Mouse (Mus musculus) spleen, postnatal 36 days (tissue): ENCODE results near the gene Bahcc1.

Source experiments
- DNase-seq, 2 experiments: peaks; one replicate each; pipeline ENCODE4 v3.0.0; 2022; ENCODE audit warnings: low spot score in 2 of 2, mixed read lengths in 1 of 2

The Bahcc1 gene

GRCm38 (mm10) chr11:120232230-120233097 is at the start of gene Bahcc1:
Gene Bahcc1, plus strand, starts transcription at chr11:120232947.
- peak; percentile 94 to 97 for DNase-seq

GRCm38 (mm10) chr11:120183180-120183579 is 49.6 kb upstream of the Bahcc1 start:
- DNase-seq = no peak

- no peak for DNase-seq
Measured at GRCm38 (mm10) chr11:120183708-120184107, 49.0 kb upstream of the Bahcc1 start.

- DNase-seq = no peak
Measured at GRCm38 (mm10) chr11:120184371-120185315, 48.1 kb upstream of the Bahcc1 start.

- DNase-seq = no peak
Measured at GRCm38 (mm10) chr11:120185316-120186141, 47.2 kb upstream of the Bahcc1 start.

- DNase-seq = no peak
Measured at GRCm38 (mm10) chr11:120186145-120186740, 46.5 kb upstream of the Bahcc1 start.

GRCm38 (mm10) chr11:120186821-120187235 is 45.9 kb upstream of the Bahcc1 start:
- DNase-seq = no peak

- no peak for DNase-seq
Measured at GRCm38 (mm10) chr11:120187236-120188101, 45.3 kb upstream of the Bahcc1 start.

GRCm38 (mm10) chr11:120188102-120188480 is 44.7 kb upstream of the Bahcc1 start:
- no peak for DNase-seq

GRCm38 (mm10) chr11:120188481-120189441 is 44.0 kb upstream of the Bahcc1 start:
- no peak for DNase-seq

GRCm38 (mm10) chr11:120189459-120190312 is 43.1 kb upstream of the Bahcc1 start:
- peak; percentile 92 to 93 for DNase-seq

GRCm38 (mm10) chr11:120190526-120191412 is 42.0 kb upstream of the Bahcc1 start:
- no peak for DNase-seq

GRCm38 (mm10) chr11:120198831-120199230 is 33.9 kb upstream of the Bahcc1 start:
- DNase-seq = no peak

- no peak for DNase-seq
Measured at GRCm38 (mm10) chr11:120199766-120200165, 33.0 kb upstream of the Bahcc1 start.

GRCm38 (mm10) chr11:120200621-120201020 is 32.1 kb upstream of the Bahcc1 start:
- DNase-seq = no peak

- no peak for DNase-seq
Measured at GRCm38 (mm10) chr11:120204200-120204599, 28.5 kb upstream of the Bahcc1 start.
